Mouse (Mus musculus): ENCODE measurements around the gene Armc12. TPM values are rescaled to one million over a fixed set of nuclear protein-coding genes. Genes with fewer than 3 reads are reported as not detected.
A peak's percentile ranks its signal among the peaks of the same experiment; 100 is the strongest.

Armc12 gene
- total and polyA plus RNA-seq, 3 experiments, result 0.15 TPM; not detected in 2

DNA sequence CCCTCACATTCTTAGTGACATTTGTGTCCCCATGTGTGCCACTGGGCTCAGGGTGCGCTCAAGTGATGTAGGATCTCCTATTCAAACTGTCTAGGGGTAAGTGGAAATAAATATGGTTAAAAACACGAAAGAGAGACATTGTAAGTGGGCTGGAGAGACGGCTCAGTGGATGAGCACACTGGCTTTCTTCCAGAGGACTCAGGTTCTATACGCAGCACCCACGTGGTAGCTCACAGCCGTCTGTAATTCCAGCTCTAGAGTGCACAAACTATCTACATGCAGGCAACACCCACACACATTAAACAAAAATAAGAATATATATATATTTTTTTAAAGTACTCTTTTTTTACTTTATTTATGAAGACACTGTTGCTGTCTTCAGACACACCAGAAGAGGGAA lies 42.3 kb downstream of the Armc12 start:
- H3K9ac ChIP-seq (ENCODE audit: control insufficient read depth, low read depth, low read length, poor library complexity, severe bottlenecking), result no peak overlapping the region
- TF ChIP-seq BHLHE40 (IDR thresholded peaks at IDR 0.05; ENCODE audit: borderline replicate concordance, low read depth, low read length) (no peak), MEF2A (IDR thresholded peaks at IDR 0.05; ENCODE audit: extremely low read depth, insufficient replicate concordance, low read depth, low read length, poor library complexity, severe bottlenecking) (no peak), MYB (IDR thresholded peaks at IDR 0.05; ENCODE audit: low read depth, low read length) (no peak), ZKSCAN1 (IDR thresholded peaks at IDR 0.05; ENCODE audit: low read depth, low read length) (no peak), POLR2A (IDR thresholded peaks at IDR 0.05; ENCODE audit: control insufficient read depth in 1 of 2, insufficient read depth in 1 of 2, low read depth in 1 of 2, low read length in 2 of 2, poor library complexity in 1 of 2) (no peak), MYC (IDR thresholded peaks at IDR 0.05; ENCODE audit: low read depth, low read length) (no peak), ELF1 (IDR thresholded peaks at IDR 0.05; ENCODE audit: low read depth, low read length) (no peak), USF2 (IDR thresholded peaks at IDR 0.05; ENCODE audit: borderline replicate concordance in 1 of 2, insufficient read depth in 1 of 2, low read depth in 1 of 2, low read length in 2 of 2) (no peak), MAZ (IDR thresholded peaks at IDR 0.05; ENCODE audit: low read depth, low read length) (no peak), GABPA (IDR thresholded peaks at IDR 0.05; ENCODE audit: low read depth, low read length) (no peak), NRF1 (IDR thresholded peaks at IDR 0.05; ENCODE audit: insufficient read depth, low read depth, low read length, poor library complexity, severe bottlenecking) (no peak), TAL1 (IDR thresholded peaks at IDR 0.05; ENCODE audit: low read length) (no peak)
- H3K79me2 ChIP-seq (ENCODE audit: control insufficient read depth, insufficient read depth, low read length, poor library complexity), result no peaks in the 10 kb centered on the region
- H3K36me3 ChIP-seq (ENCODE audit: control insufficient read depth in 1 of 2, insufficient read depth in 2 of 2, low read length in 2 of 2), result no peaks in the 10 kb centered on the region
- no peaks in the 10 kb centered on the region for H3K4me1 ChIP-seq (ENCODE audit: control insufficient read depth in 1 of 2, insufficient read depth in 2 of 2, low read length in 2 of 2)
- H3K27me3 ChIP-seq (ENCODE audit: control insufficient read depth in 1 of 2, insufficient read depth in 2 of 2, low read length in 2 of 2), result peaks cover 0 to under 1% of the 10 kb centered on the region in 2 experiments; a peak in 1 of 4 replicates
- H3K27ac ChIP-seq (ENCODE audit: control insufficient read depth, low read depth, low read length), result no peak overlapping the region
- DNase-seq (ENCODE audit: low read depth, low spot score), result no peak
- no peak overlapping the region for H3K4me3 ChIP-seq (ENCODE audit: control insufficient read depth in 1 of 2, insufficient read depth in 1 of 2, low read depth in 2 of 2, low read length in 2 of 2)
- no peaks in the 10 kb centered on the region for H3K9me3 ChIP-seq (replicated peaks; ENCODE audit: insufficient read depth, low read length)

GRCm38 (mm10) chr17:28575244-28576125 lies 44.9 kb downstream of the Armc12 start, which contains the start of gene Lhfpl5:
Gene Lhfpl5, plus strand, starts transcription at chr17:28575641.
- H3K27ac ChIP-seq (ENCODE audit: control insufficient read depth, low read depth, low read length), result no peak within 1 kb of the TSS
- peak; percentile 62 for DNase-seq (ENCODE audit: low read depth, low spot score)
- H3K9me3 ChIP-seq (replicated peaks; ENCODE audit: insufficient read depth, low read length), result no peaks in the 10 kb centered on the region
- no peaks in the 10 kb centered on the region for H3K4me1 ChIP-seq (ENCODE audit: control insufficient read depth in 1 of 2, insufficient read depth in 2 of 2, low read length in 2 of 2)
- no peaks in the 10 kb centered on the region for H3K36me3 ChIP-seq (ENCODE audit: control insufficient read depth in 1 of 2, insufficient read depth in 2 of 2, low read length in 2 of 2)
- H3K27me3 ChIP-seq (ENCODE audit: control insufficient read depth in 1 of 2, insufficient read depth in 2 of 2, low read length in 2 of 2), result no peaks in the 10 kb centered on the region; a peak in 1 of 4 replicates
- H3K4me3 ChIP-seq (ENCODE audit: control insufficient read depth in 1 of 2, insufficient read depth in 1 of 2, low read depth in 2 of 2, low read length in 2 of 2), result no peak within 1 kb of the TSS
- no peak within 1 kb of the TSS for H3K9ac ChIP-seq (ENCODE audit: control insufficient read depth, low read depth, low read length, poor library complexity, severe bottlenecking)
- no peak for TF ChIP-seq HCFC1 (IDR thresholded peaks at IDR 0.05; ENCODE audit: low read depth, low read length)
- peak; percentile 89 for TF ChIP-seq MXI1 (IDR thresholded peaks at IDR 0.05; ENCODE audit: low read depth, low read length)
- no peak for TF ChIP-seq MEF2A (IDR thresholded peaks at IDR 0.05; ENCODE audit: extremely low read depth, insufficient replicate concordance, low read depth, low read length, poor library complexity, severe bottlenecking)
- TF ChIP-seq MAZ (IDR thresholded peaks at IDR 0.05; ENCODE audit: low read depth, low read length), result no peak
- TF ChIP-seq CTCF (IDR thresholded peaks at IDR 0.05 in 2 of 3, conservative IDR thresholded peaks at IDR 0.05 in 1 of 3; ENCODE audit: control insufficient read depth in 1 of 3, insufficient read depth in 1 of 3, low read depth in 2 of 3, low read length in 3 of 3, poor library complexity in 1 of 3, severe bottlenecking in 1 of 3), result 0 out of 6 replicates have a peak, but pooled peaks of 1 of the 3 experiments have one; percentile 1
- peak; percentile 87 for TF ChIP-seq SIN3A (IDR thresholded peaks at IDR 0.05; ENCODE audit: low read length)
- no peak for TF ChIP-seq CHD1 (IDR thresholded peaks at IDR 0.05; ENCODE audit: low read depth, low read length)
- TF ChIP-seq TAL1 (IDR thresholded peaks at IDR 0.05; ENCODE audit: low read length), result no peak
- TF ChIP-seq NELFE (IDR thresholded peaks at IDR 0.05; ENCODE audit: low read depth, low read length), result no peak
- H3K79me2 ChIP-seq (ENCODE audit: control insufficient read depth, insufficient read depth, low read length, poor library complexity), result no peaks in the 10 kb centered on the region
